Mouse (Mus musculus) megakaryocyte, adult 5-6 weeks (primary cell): ENCODE results near the gene Cenpk. TPM values are rescaled to one million over a fixed set of nuclear protein-coding genes. Genes with fewer than 3 reads are reported as not detected.

Source experiments
- total RNA-seq, 2 experiments: library from RNA; stranded (forward) in 1 of 2; stranded (reverse) in 1 of 2; fragments of 153-499, 151-499 nt in 1 of 2; fragments of 221-1000, 200-1000 nt in 1 of 2; gene quantifications; 2 replicates each; pipeline versions ENCODE4 v1.2.3 to v1.2.4; 2015 to 2017

Cenpk gene
- total RNA-seq, 2 experiments from 2014 or later = 39.1 to 112 TPM

Other genes starting within 250 kb of the Cenpk start
- 26.6 and 31.6 TPM in 2 replicates for gene Nln, start 119.0 kb upstream of the Cenpk start, total RNA-seq (2015)
- gene Nln, start 119.0 kb upstream of the Cenpk start, total RNA-seq (2017) = 27.7 and 37.3 TPM in 2 replicates
- gene Sgtb, start 118.9 kb upstream of the Cenpk start, total RNA-seq (2015) = 0.11 and 0.14 TPM in 2 replicates
- 0.40 and 0.65 TPM in 2 replicates for gene Sgtb, start 118.9 kb upstream of the Cenpk start, total RNA-seq (2017)
- 42.4 and 43.5 TPM in 2 replicates for gene Trappc13, start 50.1 kb upstream of the Cenpk start, total RNA-seq (2015)
- 42.6 and 50.2 TPM in 2 replicates for gene Trappc13, start 50.1 kb upstream of the Cenpk start, total RNA-seq (2017)
- 7.4 and 9.8 TPM in 2 replicates for gene Trim23, start 49.8 kb upstream of the Cenpk start, total RNA-seq (2015)
- 13.4 and 15.2 TPM in 2 replicates for gene Trim23, start 49.8 kb upstream of the Cenpk start, total RNA-seq (2017)
- gene Ppwd1, start 232 bp downstream of the Cenpk start, total RNA-seq (2015) = 34.7 and 36.8 TPM in 2 replicates
- 27.0 and 29.9 TPM in 2 replicates for gene Ppwd1, start 232 bp downstream of the Cenpk start, total RNA-seq (2017)
- 1.6 and 2.8 TPM in 2 replicates for gene Adamts6, start 59.2 kb downstream of the Cenpk start, total RNA-seq (2015)
- gene Adamts6, start 59.2 kb downstream of the Cenpk start, total RNA-seq (2017) = 1.6 and 2.3 TPM in 2 replicates